Mouse (Mus musculus) lung, adult 2 months (tissue): ENCODE results near the gene Fam168a. TPM values are rescaled to one million over a fixed set of nuclear protein-coding genes. Genes with fewer than 3 reads are reported as not detected.
"Not testable (repeated sequence)": the region's sequence is repeated elsewhere in the genome, so short reads cannot be mapped to it uniquely, and the experiment has no call there.

Experiments used
- DNase-seq: peaks from one replicate; pipeline ENCODE4 v3.0.0; 2022
- H3K4me1 ChIP-seq: fragments of 200-500 bp; 2 replicates; pipeline ENCODE4 v1.6.1; 2011; ENCODE audit warnings: low read length; ENCODE audit not compliant: control insufficient read depth, insufficient read depth
- H3K4me3 ChIP-seq: fragments of 200-500 bp; replicated peaks from 2 replicates; pipeline ENCODE3; 2011; ENCODE audit warnings: low read depth, mild to moderate bottlenecking, control low read depth, low read length; ENCODE audit errors: extremely low read depth
- CTCF ChIP-seq: fragments of 200-500 bp; IDR thresholded peaks from 2 replicates; pipeline ENCODE4 v1.5.1; 2011; ENCODE audit warnings: mild to moderate bottlenecking, low read length, control low read depth; ENCODE audit not compliant: insufficient read depth
- POLR2A ChIP-seq: fragments of 200-500 bp; IDR thresholded peaks from 2 replicates; pipeline ENCODE4 v1.6.1; 2011; ENCODE audit warnings: low read depth, mild to moderate bottlenecking, control low read depth, low read length, borderline replicate concordance; ENCODE audit errors: extremely low read depth
- WGBS: fragments of 180-500 bp; shearing (Covaris S2); methylation state at CpG from one replicate; pipeline ENCODE4 v1.1.7; 2018; 5-methylcytosine and 5-hydroxymethylcytosine counted together
- polyA plus RNA-seq: library from polyadenylated mRNA; depleted of rRNA; stranded (reverse); fragments of >200 nt; gene quantifications from 2 replicates; pipeline ENCODE4 v1.2.3, GENCODE M21; 2012

Gene Fam168a
- polyA plus RNA-seq, 1 experiment, result 84.8 TPM

- TF ChIP-seq CTCF (no peak), POLR2A (no peak)
- no peaks in the 10 kb centered on the region for H3K4me1 ChIP-seq
- WGBS, result 71% methylated on average over 1 of the region's 1 CpGs
- DNase-seq, result no peak
- H3K4me3 ChIP-seq, result no peak overlapping the region
Observed at GRCm38 (mm10) chr7:100837701-100838100, 131.3 kb downstream of the Fam168a start.

GRCm38 (mm10) chr7:100839632-100840402 lies 133.4 kb downstream of the Fam168a start:
- 63% methylated on average over 6 of the region's 6 CpGs for WGBS
- Histone ChIP-seq H3K4me1 (no peaks in the 10 kb centered on the region), H3K4me3 (no peak overlapping the region)
- TF ChIP-seq POLR2A, result no peak
- no peak for TF ChIP-seq CTCF
- no peak for DNase-seq

DNA sequence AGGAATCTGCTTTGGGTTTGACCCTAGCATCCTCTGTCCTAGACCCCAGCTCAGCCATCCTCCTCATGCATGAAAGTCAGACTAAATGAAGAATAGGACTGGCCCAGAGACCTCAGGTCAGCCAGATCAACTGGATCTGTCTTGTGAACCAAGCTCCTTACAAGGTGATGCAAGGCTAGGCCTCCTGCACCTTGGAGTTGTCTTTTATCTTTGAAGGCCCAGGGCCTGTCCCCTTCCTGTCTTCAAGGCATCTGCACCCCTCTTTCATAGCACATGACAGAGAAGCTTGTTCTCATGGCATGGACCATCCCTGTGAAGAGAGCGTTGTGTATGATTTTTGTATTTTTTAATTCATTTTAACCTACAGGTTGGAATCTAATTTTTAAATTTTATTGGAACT lies 134.5 kb downstream of the Fam168a start:
- no peak for TF ChIP-seq CTCF
- TF ChIP-seq POLR2A, result no peak
- WGBS, result 93% methylated on average over 1 of the region's 1 CpGs

DNA sequence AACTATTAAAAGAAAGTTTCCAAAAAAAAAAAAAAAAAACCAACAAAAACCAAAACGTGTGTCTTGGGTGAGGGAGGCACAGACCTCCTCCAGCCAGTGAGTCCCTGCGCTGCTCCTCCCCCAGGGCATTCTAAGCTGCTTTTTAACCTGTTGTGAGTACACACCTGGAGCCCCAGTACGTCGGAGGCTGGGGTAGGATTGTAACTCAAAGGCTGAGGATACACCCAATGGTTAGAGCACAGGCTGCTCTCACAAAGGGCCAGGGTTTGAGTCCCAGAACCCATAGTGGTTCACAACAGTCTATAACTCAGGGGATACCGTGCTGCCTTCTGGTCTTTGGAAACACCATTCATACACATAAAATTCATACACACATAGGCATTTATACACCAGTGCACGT lies 135.2 kb downstream of the Fam168a start:
- TF ChIP-seq POLR2A, result no peak
- TF ChIP-seq CTCF, result no peak
- Histone ChIP-seq H3K4me1 (peaks cover 3% of the 10 kb centered on the region; the same call in 1 of the 2 replicates), H3K4me3 (no peak overlapping the region)
- 85% methylated on average over 6 of the region's 6 CpGs for WGBS
- DNase-seq, result no peak

More for the DNA sequence above, 134.5 kb downstream of the Fam168a start:
- peaks cover 3% of the 10 kb centered on the region; the same call in 1 of the 2 replicates for H3K4me1 ChIP-seq
- no peak for DNase-seq
- H3K4me3 ChIP-seq, result no peak overlapping the region

DNA sequence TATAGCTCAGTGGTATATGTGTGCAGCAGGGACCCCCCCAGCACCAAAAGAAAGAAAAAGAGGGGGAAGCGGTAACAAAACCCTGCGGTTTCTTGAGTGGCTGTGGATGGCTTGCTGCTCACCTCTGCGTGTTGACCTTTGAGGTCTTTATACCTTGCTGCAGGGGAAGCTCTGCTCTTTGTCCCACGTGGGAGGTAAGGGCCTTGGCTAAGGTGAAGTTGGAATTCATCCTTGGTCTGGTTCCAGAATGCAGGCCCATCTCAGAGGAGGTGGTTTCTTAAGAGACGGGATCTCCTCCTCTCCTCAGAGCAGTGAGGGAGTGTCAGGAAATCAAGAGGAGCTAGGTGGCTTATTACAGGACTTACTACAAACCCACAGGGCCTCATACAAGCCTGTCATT lies 135.7 kb downstream of the Fam168a start:
- peaks cover 3% of the 10 kb centered on the region; the same call in 1 of the 2 replicates for H3K4me1 ChIP-seq
- no peak overlapping the region for H3K4me3 ChIP-seq

GRCm38 (mm10) chr7:100843866-100844265 lies 137.4 kb downstream of the Fam168a start:
- TF ChIP-seq POLR2A, result no peak
- TF ChIP-seq CTCF, result no peak
- 72% methylated on average over 2 of the region's 2 CpGs for WGBS
- DNase-seq, result no peak
- H3K4me1 ChIP-seq, result peaks cover 3% of the 10 kb centered on the region; the same call in 1 of the 2 replicates
- no peak overlapping the region for H3K4me3 ChIP-seq

More for the DNA sequence above, 135.7 kb downstream of the Fam168a start:
- TF ChIP-seq CTCF (no peak), POLR2A (no peak)
- WGBS, result 82% methylated on average over 5 of the region's 5 CpGs
- no peak for DNase-seq

DNA sequence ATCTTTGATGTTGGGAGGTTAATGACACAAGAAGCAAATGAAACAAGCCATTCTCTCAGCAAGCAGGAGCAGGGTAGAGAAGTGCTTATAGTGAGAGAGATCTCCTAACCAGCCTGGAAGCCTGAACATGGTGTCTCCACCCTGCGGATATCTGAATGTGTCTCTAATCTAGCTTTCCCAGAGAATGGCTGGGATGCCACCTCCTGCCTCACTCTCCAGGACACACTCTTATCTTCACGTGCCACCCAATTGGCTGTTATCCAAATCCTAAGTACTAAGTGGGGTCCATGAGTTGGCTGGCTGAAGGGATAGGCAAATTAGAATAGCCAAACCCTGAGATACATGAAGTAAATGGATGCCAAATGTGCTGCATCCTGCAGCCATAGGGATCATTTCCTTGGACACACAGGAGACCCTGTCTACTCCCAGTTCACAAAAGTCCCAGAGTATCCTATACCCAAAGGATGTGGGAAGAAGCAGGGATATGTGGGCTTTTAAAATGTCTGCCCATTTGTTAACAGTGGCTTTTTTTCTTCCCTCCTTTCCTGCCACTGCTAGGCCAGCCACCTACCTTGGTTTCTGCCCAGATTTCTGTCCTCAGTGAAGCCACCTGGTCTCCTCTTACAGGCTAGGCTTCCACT lies 138.1 kb downstream of the Fam168a start:
- WGBS, result 42% methylated on average over 2 of the region's 2 CpGs
- no peak overlapping the region for H3K4me3 ChIP-seq
- TF ChIP-seq POLR2A (no peak), CTCF (no peak)
- peaks cover 3% of the 10 kb centered on the region; the same call in 1 of the 2 replicates for H3K4me1 ChIP-seq
- DNase-seq, result no peak

GRCm38 (mm10) chr7:100845026-100845400 lies 138.6 kb downstream of the Fam168a start:
- TF ChIP-seq POLR2A, result no peak
- no peak for TF ChIP-seq CTCF
- DNase-seq, result no peak
- peaks cover 3% of the 10 kb centered on the region; the same call in 1 of the 2 replicates for H3K4me1 ChIP-seq

GRCm38 (mm10) chr7:100845412-100845811 lies 139.0 kb downstream of the Fam168a start:
- H3K4me1 ChIP-seq, result peaks cover 3% of the 10 kb centered on the region; the same call in 1 of the 2 replicates
- WGBS, result 6% methylated on average over 1 of the region's 1 CpGs
- no peak overlapping the region for H3K4me3 ChIP-seq
- TF ChIP-seq POLR2A (no peak), CTCF (no peak)
- DNase-seq, result no peak

More at GRCm38 (mm10) chr7:100845026-100845400, 138.6 kb downstream of the Fam168a start:
- H3K4me3 ChIP-seq, result no peak overlapping the region

GRCm38 (mm10) chr7:100846033-100846432 lies 139.6 kb downstream of the Fam168a start:
- 71% methylated on average over 7 of the region's 7 CpGs for WGBS
- H3K4me3 ChIP-seq, H3K4me1 ChIP-seq, DNase-seq: not testable (repeated sequence)
